Mouse (Mus musculus) liver, adult 2 months (tissue): ENCODE results near the gene Mansc1. TPM values are rescaled to one million over a fixed set of nuclear protein-coding genes. Genes with fewer than 3 reads are reported as not detected.

Experiments
- DNase-seq: peaks from one replicate; pipeline ENCODE4 v3.0.0-alpha.2; 2011; ENCODE audit warnings: low read depth, low spot score; ENCODE audit errors: extremely low read depth
- H3K27ac ChIP-seq: fragments of 200-500 bp; replicated peaks from 2 replicates; pipeline ENCODE4 v1.5.1; 2012; ENCODE audit warnings: low read depth, mild to moderate bottlenecking, control low read depth, inconsistent platforms, low read length; ENCODE audit not compliant: insufficient read depth
- H3K27me3 ChIP-seq: fragments of 200-500 bp; 2 replicates; pipeline ENCODE4 v1.6.1; 2012; ENCODE audit warnings: mild to moderate bottlenecking, moderate library complexity, low read length, inconsistent platforms; ENCODE audit not compliant: control insufficient read depth, insufficient read depth
- H3K36me3 ChIP-seq: fragments of 200-500 bp; 2 replicates; pipeline ENCODE4 v1.6.1; 2012; ENCODE audit warnings: low read length, inconsistent platforms; ENCODE audit not compliant: control insufficient read depth, insufficient read depth
- H3K4me1 ChIP-seq: fragments of 200-500 bp; 2 replicates; pipeline ENCODE4 v1.6.1; 2011; ENCODE audit warnings: low read length; ENCODE audit not compliant: control insufficient read depth, insufficient read depth
- H3K4me3 ChIP-seq: fragments of 200-500 bp; 2 replicates; pipeline ENCODE4 v1.5.1; 2011; ENCODE audit warnings: low read depth, mild to moderate bottlenecking, control low read depth, low read length, moderate library complexity; ENCODE audit not compliant: insufficient read depth
- H3K79me2 ChIP-seq: fragments of 200-500 bp; 2 replicates; pipeline ENCODE4 v1.6.1; 2012; ENCODE audit warnings: inconsistent platforms, mild to moderate bottlenecking, low read length, moderate library complexity; ENCODE audit not compliant: control insufficient read depth, insufficient read depth
- H3K9ac ChIP-seq: fragments of 200-500 bp; 2 replicates; pipeline ENCODE4 v1.6.1; 2012; ENCODE audit warnings: low read depth, mild to moderate bottlenecking, control low read depth, inconsistent platforms, low read length
- CTCF ChIP-seq: fragments of 200-500 bp; IDR thresholded peaks from 2 replicates; pipeline ENCODE4 v1.5.1; 2011; ENCODE audit warnings: low read depth, low read length, control low read depth
- POLR2A ChIP-seq: fragments of 200-500 bp; IDR thresholded peaks from 2 replicates; pipeline ENCODE4 v1.6.1; 2011; ENCODE audit warnings: low read length, control low read depth; ENCODE audit not compliant: insufficient read depth; ENCODE audit errors: extremely low read depth
- WGBS: fragments of 180-500 bp; shearing (Covaris S2); methylation state at CpG from one replicate; pipeline ENCODE4 v1.1.7; 2018; 5-methylcytosine and 5-hydroxymethylcytosine counted together
- polyA plus RNA-seq: library from polyadenylated mRNA; depleted of rRNA; stranded (reverse); fragments of >200 nt; gene quantifications from 2 replicates; pipeline ENCODE4 v1.2.3, GENCODE M21; 2012
- total RNA-seq: library from RNA; depleted of rRNA; stranded (reverse); fragments of >200 nt; gene quantifications from 2 replicates; pipeline ENCODE4 v1.2.3, GENCODE M21; 2014

Mansc1 gene
- total and polyA plus RNA-seq, 2 experiments = 0.70 to 1.0 TPM

GRCm38 (mm10) chr6:134633553-134633952 is 1.3 kb upstream of the Mansc1 start:
- TF ChIP-seq CTCF (no peak), POLR2A (no peak)
- Histone ChIP-seq H3K79me2 (no peaks in the 10 kb centered on the region), H3K36me3 (no peaks in the 10 kb centered on the region), H3K27me3 (no peaks in the 10 kb centered on the region), H3K4me1 (no peaks in the 10 kb centered on the region), H3K9ac (no peak overlapping the region), H3K27ac (no peak overlapping the region), H3K4me3 (no peak overlapping the region)
- no peak for DNase-seq
- 90% methylated on average over 8 of the region's 8 CpGs for WGBS

DNA sequence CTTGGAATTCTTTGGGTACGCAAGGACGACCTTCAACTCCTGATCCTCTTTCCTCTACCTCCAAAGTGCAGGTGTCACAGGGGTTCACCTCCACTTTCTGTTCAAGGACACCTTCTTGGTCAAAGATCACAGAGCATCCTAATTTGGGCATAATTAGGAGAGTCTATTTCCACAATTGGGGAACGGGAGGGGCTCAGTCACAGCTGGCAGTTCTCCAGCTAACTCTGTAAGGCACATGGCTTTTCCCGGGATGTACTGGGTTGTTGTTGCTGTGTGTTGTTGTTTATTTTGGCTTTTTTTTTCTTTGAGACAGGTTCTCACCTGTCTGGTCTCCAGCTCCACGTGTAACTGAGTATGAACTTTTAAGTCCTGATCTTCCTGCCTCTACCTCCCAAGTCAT is 468 bp upstream of the Mansc1 start:
- WGBS = 48% methylated on average over 5 of the region's 5 CpGs
- TF ChIP-seq CTCF (no peak), POLR2A (no peak)
- no peaks in the 10 kb centered on the region for H3K36me3 ChIP-seq
- H3K4me3 ChIP-seq = 0 out of 2 replicates have a peak overlapping the region, but pooled peaks have one; percentile 64
- no peak for DNase-seq
- no peaks in the 10 kb centered on the region for H3K4me1 ChIP-seq
- H3K27ac ChIP-seq = no peak overlapping the region
- no peaks in the 10 kb centered on the region for H3K79me2 ChIP-seq
- H3K9ac ChIP-seq = no peak overlapping the region
- H3K27me3 ChIP-seq = no peaks in the 10 kb centered on the region

- WGBS = 77% methylated on average over 9 of the region's 9 CpGs
- Histone ChIP-seq H3K27ac (no peak overlapping the region), H3K27me3 (no peaks in the 10 kb centered on the region), H3K4me1 (no peaks in the 10 kb centered on the region), H3K36me3 (no peaks in the 10 kb centered on the region), H3K79me2 (no peaks in the 10 kb centered on the region), H3K9ac (no peak overlapping the region), H3K4me3 (no peak overlapping the region)
- TF ChIP-seq POLR2A (no peak), CTCF (no peak)
- no peak for DNase-seq
Observed at GRCm38 (mm10) chr6:134630447-134630846, 1.8 kb downstream of the Mansc1 start.

DNA sequence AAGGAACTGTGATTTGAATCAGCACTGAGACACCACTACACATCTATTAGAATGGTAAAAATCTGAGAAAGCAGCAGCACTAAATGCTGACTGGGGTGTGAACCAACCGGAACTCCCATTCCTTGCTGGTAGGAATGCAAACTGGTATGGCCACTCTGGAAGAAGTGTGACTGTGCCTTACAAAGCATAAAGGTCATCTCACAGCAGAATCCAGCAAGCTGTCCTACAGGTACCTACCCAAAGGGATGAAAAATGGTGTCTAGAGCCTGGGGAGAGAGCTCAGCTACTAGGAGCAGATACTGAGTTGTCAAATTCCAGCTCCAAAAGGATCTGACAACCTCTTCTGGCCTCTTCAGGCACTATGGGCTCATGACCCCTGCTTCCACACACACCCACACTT is 5.7 kb downstream of the Mansc1 start:
- H3K79me2 ChIP-seq = no peaks in the 10 kb centered on the region
- H3K4me1 ChIP-seq = no peaks in the 10 kb centered on the region
- no peak for DNase-seq
- H3K4me3 ChIP-seq = no peak overlapping the region
- H3K9ac ChIP-seq = no peak overlapping the region
- no peak for TF ChIP-seq CTCF
- TF ChIP-seq POLR2A = no peak
- no peak overlapping the region for H3K27ac ChIP-seq
- 93% methylated on average over 1 of the region's 1 CpGs for WGBS
- no peaks in the 10 kb centered on the region for H3K36me3 ChIP-seq
- H3K27me3 ChIP-seq = no peaks in the 10 kb centered on the region

GRCm38 (mm10) chr6:134625431-134625830 is 6.9 kb downstream of the Mansc1 start:
- no peak overlapping the region for H3K27ac ChIP-seq
- no peak for TF ChIP-seq POLR2A
- no peak for TF ChIP-seq CTCF
- no peaks in the 10 kb centered on the region for H3K79me2 ChIP-seq
- no peak overlapping the region for H3K4me3 ChIP-seq
- no peak overlapping the region for H3K9ac ChIP-seq
- no peaks in the 10 kb centered on the region for H3K27me3 ChIP-seq
- no peak for DNase-seq
- no peaks in the 10 kb centered on the region for H3K36me3 ChIP-seq
- no peaks in the 10 kb centered on the region for H3K4me1 ChIP-seq
- 86% methylated on average over 12 of the region's 12 CpGs for WGBS

GRCm38 (mm10) chr6:134621552-134621949 is 10.7 kb downstream of the Mansc1 start:
- Histone ChIP-seq H3K4me1 (no peaks in the 10 kb centered on the region), H3K9ac (no peak overlapping the region), H3K4me3 (no peak overlapping the region), H3K36me3 (no peaks in the 10 kb centered on the region), H3K27me3 (no peaks in the 10 kb centered on the region), H3K79me2 (no peaks in the 10 kb centered on the region), H3K27ac (no peak overlapping the region)
- WGBS = 76% methylated on average over 14 of the region's 14 CpGs
- TF ChIP-seq POLR2A (no peak), CTCF (no peak)
- DNase-seq = no peak
